Mouse (Mus musculus) spleen, postnatal 14 days (tissue): ENCODE data around the gene Aldh18a1.
"Not testable (repeated sequence)": the region's sequence is repeated elsewhere in the genome, so short reads cannot be mapped to it uniquely, and the experiment has no call there.

Experiments used
- DNase-seq, 2 experiments: peaks; one replicate each; pipeline ENCODE4 v3.0.0; 2021 to 2022; ENCODE audit warnings: low spot score in 2 of 2

Aldh18a1 gene

GRCm38 (mm10) chr19:40587491-40588292, 571 bp downstream of the Aldh18a1 start:
- DNase-seq: no peak

GRCm38 (mm10) chr19:40586908-40587307, 1.4 kb downstream of the Aldh18a1 start:
- DNase-seq: no peak

- DNase-seq: no peak
Observed at GRCm38 (mm10) chr19:40581662-40582061, 6.6 kb downstream of the Aldh18a1 start.

GRCm38 (mm10) chr19:40580902-40581301, 7.4 kb downstream of the Aldh18a1 start:
- DNase-seq: no peak

- DNase-seq: no peak
Observed at GRCm38 (mm10) chr19:40575438-40575837, 12.8 kb downstream of the Aldh18a1 start.

- no peak for DNase-seq
Observed at GRCm38 (mm10) chr19:40570726-40571125, 17.5 kb downstream of the Aldh18a1 start.

- no peak for DNase-seq
Observed at GRCm38 (mm10) chr19:40567616-40568015, 20.6 kb downstream of the Aldh18a1 start.

GRCm38 (mm10) chr19:40563880-40564645, 24.2 kb downstream of the Aldh18a1 start:
- DNase-seq: no peak

GRCm38 (mm10) chr19:40561521-40561920, 26.7 kb downstream of the Aldh18a1 start:
- DNase-seq: not testable (repeated sequence)

- no peak for DNase-seq
Observed at GRCm38 (mm10) chr19:40556029-40556428, 32.2 kb downstream of the Aldh18a1 start.

- DNase-seq: no peak
Observed at GRCm38 (mm10) chr19:40555136-40555535, 33.1 kb downstream of the Aldh18a1 start.

- no peak for DNase-seq
Observed at GRCm38 (mm10) chr19:40554343-40554742, 33.9 kb downstream of the Aldh18a1 start.

GRCm38 (mm10) chr19:40553849-40554248, 34.4 kb downstream of the Aldh18a1 start:
- no peak for DNase-seq

GRCm38 (mm10) chr19:40553014-40553789, 35.1 kb downstream of the Aldh18a1 start:
- DNase-seq: peak in 1 of 2 experiments; percentile 14

GRCm38 (mm10) chr19:40549516-40550135, 38.6 kb downstream of the Aldh18a1 start:
- DNase-seq: no peak

GRCm38 (mm10) chr19:40548796-40549515, 39.3 kb downstream of the Aldh18a1 start:
- no peak for DNase-seq

GRCm38 (mm10) chr19:40548386-40548785, 39.9 kb downstream of the Aldh18a1 start:
- no peak for DNase-seq

GRCm38 (mm10) chr19:40544856-40545255, 43.4 kb downstream of the Aldh18a1 start:
- DNase-seq: peak in 1 of 2 experiments; percentile 38

- no peak for DNase-seq
Observed at GRCm38 (mm10) chr19:40542776-40543175, 45.5 kb downstream of the Aldh18a1 start.

GRCm38 (mm10) chr19:40536526-40536925, 51.7 kb downstream of the Aldh18a1 start:
- no peak for DNase-seq

- no peak for DNase-seq
Observed at GRCm38 (mm10) chr19:40532525-40532924, 55.7 kb downstream of the Aldh18a1 start.
